Mouse (Mus musculus): Measurements from ENCODE around the gene Pvalb. TPM values are rescaled to one million over a fixed set of nuclear protein-coding genes. Genes with fewer than 3 reads are reported as not detected.

Pvalb gene
- not detected in 2 replicates for polyA plus RNA-seq (2014; fragmentation: Nextera tagmentation; extraction: Ambion mirVana)

DNA sequence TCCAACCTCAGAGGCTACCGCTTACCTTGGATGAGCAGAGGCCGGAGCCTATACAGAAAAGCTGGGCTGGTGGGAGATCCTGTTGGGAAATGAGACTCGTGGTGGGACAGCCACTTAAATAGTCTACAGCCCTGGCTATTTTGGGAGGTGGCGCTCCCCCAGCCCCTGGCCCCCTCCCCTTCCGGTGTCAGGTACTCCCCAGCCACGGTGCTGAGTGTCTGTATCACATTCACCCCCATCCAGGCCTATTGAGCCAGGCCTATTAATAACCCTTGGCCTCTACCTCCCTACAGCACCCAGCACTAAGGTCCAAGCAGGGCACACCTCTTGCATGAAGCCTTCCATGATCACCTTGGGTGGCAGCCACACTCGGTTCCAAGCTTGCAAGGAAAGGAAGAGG, at the start of gene Pvalb:
Gene Pvalb (minus strand): TSS at position 89 of the 400 bp plus-strand sequence.
- Histone ChIP-seq H3K4me2 (ENCODE audit: low read length) (no peak within 1 kb of the TSS), H3K9ac (ENCODE audit: low read length) (no peak within 1 kb of the TSS), H3K9me3 (ENCODE audit: control insufficient read depth, low read length) (no peaks in the 10 kb centered on the region), H3K36me3 (ENCODE audit: control insufficient read depth, insufficient read depth, low read length) (no peaks in the 10 kb centered on the region), H3K4me1 (replicated peaks; ENCODE audit: control insufficient read depth, insufficient read depth, low read length) (no peaks in the 10 kb centered on the region), H3K27ac (ENCODE audit: low read depth) (no peak within 1 kb of the TSS), H3K27me3 (replicated peaks; ENCODE audit: control insufficient read depth, insufficient read depth, low read length) (peaks cover 36% of the 10 kb centered on the region), H3K4me3 (ENCODE audit: low read depth, low read length) (no peak within 1 kb of the TSS)
- DNase-seq (ENCODE audit: low spot score) (no peak), ATAC-seq (replicated peaks; ENCODE audit: low FRiP score, low TSS enrichment, low read depth) (no peak)
- WGBS: 93% methylated on average over 7 of the region's 7 CpGs

GRCm38 (mm10) chr15:78254751-78255150, 48.6 kb upstream of the Pvalb start:
- no peak overlapping the region for H3K27ac ChIP-seq (ENCODE audit: low read depth)
- peaks cover 15% of the 10 kb centered on the region; the same call in 1 of the 2 replicates for H3K27me3 ChIP-seq (replicated peaks; ENCODE audit: control insufficient read depth, insufficient read depth, low read length)
- no peak overlapping the region for H3K4me2 ChIP-seq (ENCODE audit: low read length)
- H3K9me3 ChIP-seq (ENCODE audit: control insufficient read depth, low read length): no peaks in the 10 kb centered on the region
- no peak overlapping the region for H3K9ac ChIP-seq (ENCODE audit: low read length)
- no peaks in the 10 kb centered on the region for H3K36me3 ChIP-seq (ENCODE audit: control insufficient read depth, insufficient read depth, low read length)
- H3K4me3 ChIP-seq (ENCODE audit: low read depth, low read length): no peak overlapping the region
- 21% methylated on average over 20 of the region's 20 CpGs for WGBS
- ATAC-seq (replicated peaks; ENCODE audit: low FRiP score, low TSS enrichment, low read depth) (no peak), DNase-seq (ENCODE audit: low spot score) (peak; percentile 58)
- H3K4me1 ChIP-seq (replicated peaks; ENCODE audit: control insufficient read depth, insufficient read depth, low read length): no peaks in the 10 kb centered on the region

GRCm38 (mm10) chr15:78248410-78248809, 42.2 kb upstream of the Pvalb start:
- H3K4me2 ChIP-seq (ENCODE audit: low read length): no peak overlapping the region
- no peaks in the 10 kb centered on the region for H3K27me3 ChIP-seq (replicated peaks; ENCODE audit: control insufficient read depth, insufficient read depth, low read length)
- no peaks in the 10 kb centered on the region for H3K4me1 ChIP-seq (replicated peaks; ENCODE audit: control insufficient read depth, insufficient read depth, low read length)
- WGBS: 66% methylated on average over 3 of the region's 3 CpGs
- DNase-seq (ENCODE audit: low spot score) (no peak), ATAC-seq (replicated peaks; ENCODE audit: low FRiP score, low TSS enrichment, low read depth) (no peak)
- no peaks in the 10 kb centered on the region for H3K9me3 ChIP-seq (ENCODE audit: control insufficient read depth, low read length)
- no peak overlapping the region for H3K27ac ChIP-seq (ENCODE audit: low read depth)
- no peaks in the 10 kb centered on the region for H3K36me3 ChIP-seq (ENCODE audit: control insufficient read depth, insufficient read depth, low read length)
- H3K4me3 ChIP-seq (ENCODE audit: low read depth, low read length): no peak overlapping the region
- H3K9ac ChIP-seq (ENCODE audit: low read length): no peak overlapping the region

GRCm38 (mm10) chr15:78247659-78248058, 41.5 kb upstream of the Pvalb start:
- Histone ChIP-seq H3K4me1 (replicated peaks; ENCODE audit: control insufficient read depth, insufficient read depth, low read length) (no peaks in the 10 kb centered on the region), H3K27me3 (replicated peaks; ENCODE audit: control insufficient read depth, insufficient read depth, low read length) (no peaks in the 10 kb centered on the region), H3K36me3 (ENCODE audit: control insufficient read depth, insufficient read depth, low read length) (no peaks in the 10 kb centered on the region), H3K9ac (ENCODE audit: low read length) (no peak overlapping the region), H3K4me3 (ENCODE audit: low read depth, low read length) (no peak overlapping the region), H3K4me2 (ENCODE audit: low read length) (no peak overlapping the region), H3K27ac (ENCODE audit: low read depth) (no peak overlapping the region), H3K9me3 (ENCODE audit: control insufficient read depth, low read length) (no peaks in the 10 kb centered on the region)
- 54% methylated on average over 2 of the region's 2 CpGs for WGBS
- DNase-seq (ENCODE audit: low spot score) (no peak), ATAC-seq (replicated peaks; ENCODE audit: low FRiP score, low TSS enrichment, low read depth) (no peak)

DNA sequence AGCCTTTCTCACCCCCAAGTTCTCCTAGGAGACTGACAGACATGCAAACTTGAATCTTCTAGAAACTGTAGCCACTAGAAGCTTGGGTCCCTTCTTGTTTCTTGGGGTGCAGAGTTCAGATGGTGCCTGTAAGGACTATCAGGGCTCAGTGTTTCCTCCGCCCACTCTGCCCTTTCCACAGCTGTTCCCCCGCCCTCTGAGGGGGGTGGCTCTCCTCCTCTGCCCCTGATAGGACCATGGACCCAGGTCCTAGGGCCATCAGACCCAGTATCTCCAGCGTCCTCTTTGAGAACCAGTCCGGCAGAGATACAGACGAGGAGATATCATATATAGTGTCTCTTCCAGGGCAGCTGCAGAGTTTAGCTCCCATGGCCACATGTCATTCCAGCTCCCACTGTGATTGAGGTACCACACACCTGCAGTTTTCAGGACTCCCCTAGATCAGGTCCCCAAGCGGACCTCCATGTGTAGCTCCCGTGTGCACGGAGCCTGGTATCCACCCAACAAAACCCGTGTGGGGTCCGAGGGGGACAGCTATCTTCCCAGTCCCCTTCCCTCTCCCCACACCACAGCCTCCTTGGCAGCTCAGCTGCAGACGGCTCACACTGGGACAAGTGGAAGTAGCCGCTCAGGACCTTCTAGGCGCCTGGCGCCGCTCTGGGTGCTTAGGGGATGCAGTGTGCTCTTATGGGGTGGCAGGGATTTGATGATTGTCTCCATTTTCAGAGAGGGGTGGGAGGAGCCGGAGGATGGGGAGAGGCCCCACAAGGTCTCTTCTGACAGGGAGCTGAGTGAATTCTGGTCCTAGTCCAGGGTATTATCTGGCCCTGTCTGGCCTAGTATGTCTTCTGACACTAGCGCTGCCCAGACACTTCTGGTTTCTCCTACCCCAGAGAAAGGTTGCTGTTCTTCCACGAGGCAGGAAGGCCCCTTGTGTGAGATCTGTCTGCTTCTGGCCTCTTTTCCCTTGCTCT, 40.2 kb upstream of the Pvalb start:
- Histone ChIP-seq H3K36me3 (ENCODE audit: control insufficient read depth, insufficient read depth, low read length) (no peaks in the 10 kb centered on the region), H3K9me3 (ENCODE audit: control insufficient read depth, low read length) (no peaks in the 10 kb centered on the region), H3K27ac (ENCODE audit: low read depth) (no peak overlapping the region), H3K4me1 (replicated peaks; ENCODE audit: control insufficient read depth, insufficient read depth, low read length) (no peaks in the 10 kb centered on the region), H3K4me3 (ENCODE audit: low read depth, low read length) (no peak overlapping the region), H3K9ac (ENCODE audit: low read length) (no peak overlapping the region), H3K4me2 (ENCODE audit: low read length) (no peak overlapping the region), H3K27me3 (replicated peaks; ENCODE audit: control insufficient read depth, insufficient read depth, low read length) (no peaks in the 10 kb centered on the region)
- DNase-seq (ENCODE audit: low spot score): no peak
- 73% methylated on average over 18 of the region's 18 CpGs for WGBS
- ATAC-seq (replicated peaks; ENCODE audit: low FRiP score, low TSS enrichment, low read depth): no peak

DNA sequence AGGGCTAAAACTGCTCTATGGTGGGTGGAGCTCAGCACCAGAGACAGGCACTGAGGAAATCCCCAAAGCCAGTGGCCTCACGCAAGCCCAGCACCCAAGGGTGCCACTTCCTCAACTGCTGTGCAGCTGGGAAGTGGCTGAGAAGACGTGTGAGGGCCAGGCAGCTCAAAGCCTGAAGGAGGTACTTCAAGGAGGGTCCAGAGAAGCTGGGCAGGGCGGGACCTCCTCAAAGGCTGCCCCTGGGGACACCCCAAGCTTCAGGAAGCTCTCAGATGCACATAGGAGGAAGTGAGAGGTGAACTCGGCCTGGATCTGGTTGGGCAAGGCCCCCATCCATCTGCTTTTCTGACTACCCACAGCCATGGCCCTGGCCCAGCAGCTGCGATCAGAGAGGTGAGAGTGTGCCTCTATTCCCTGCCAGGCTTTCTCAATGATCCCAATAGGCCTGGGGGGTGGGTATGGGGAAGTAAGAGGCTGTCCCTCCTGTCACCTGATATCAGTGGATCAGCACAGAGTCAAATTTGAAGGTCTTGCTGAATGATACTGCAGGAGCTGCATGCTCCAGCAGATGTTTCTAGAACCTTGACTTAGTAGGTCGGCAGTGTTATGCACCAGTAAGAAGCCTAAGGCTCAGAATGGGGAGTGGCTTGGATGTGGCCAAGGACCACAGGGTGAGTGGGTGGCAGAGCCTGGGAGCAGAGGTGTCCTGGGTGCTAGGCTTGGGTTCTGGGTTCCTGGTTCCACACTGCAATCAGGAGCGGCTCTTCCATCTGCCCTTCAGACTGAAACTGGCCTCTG, 38.7 kb upstream of the Pvalb start, which contains the start of gene Ncf4:
Gene Ncf4 (plus strand): TSS at position 107 of the 798 bp plus-strand sequence.
- H3K4me1 ChIP-seq (replicated peaks; ENCODE audit: control insufficient read depth, insufficient read depth, low read length): no peaks in the 10 kb centered on the region
- 69% methylated on average over 7 of the region's 7 CpGs for WGBS
- H3K9me3 ChIP-seq (ENCODE audit: control insufficient read depth, low read length): no peaks in the 10 kb centered on the region
- no peak for ATAC-seq (replicated peaks; ENCODE audit: low FRiP score, low TSS enrichment, low read depth)
- H3K27ac ChIP-seq (ENCODE audit: low read depth): no peak within 1 kb of the TSS
- no peak within 1 kb of the TSS for H3K4me2 ChIP-seq (ENCODE audit: low read length)
- no peak within 1 kb of the TSS for H3K9ac ChIP-seq (ENCODE audit: low read length)
- no peak for DNase-seq (ENCODE audit: low spot score)
- no peaks in the 10 kb centered on the region for H3K36me3 ChIP-seq (ENCODE audit: control insufficient read depth, insufficient read depth, low read length)
- H3K27me3 ChIP-seq (replicated peaks; ENCODE audit: control insufficient read depth, insufficient read depth, low read length): no peaks in the 10 kb centered on the region
- H3K4me3 ChIP-seq (ENCODE audit: low read depth, low read length): no peak within 1 kb of the TSS

GRCm38 (mm10) chr15:78243774-78244173, 37.6 kb upstream of the Pvalb start:
- H3K27ac ChIP-seq (ENCODE audit: low read depth): no peak overlapping the region
- no peak overlapping the region for H3K4me2 ChIP-seq (ENCODE audit: low read length)
- H3K4me1 ChIP-seq (replicated peaks; ENCODE audit: control insufficient read depth, insufficient read depth, low read length): no peaks in the 10 kb centered on the region
- no peaks in the 10 kb centered on the region for H3K27me3 ChIP-seq (replicated peaks; ENCODE audit: control insufficient read depth, insufficient read depth, low read length)
- no peak overlapping the region for H3K9ac ChIP-seq (ENCODE audit: low read length)
- 61% methylated on average over 6 of the region's 6 CpGs for WGBS
- DNase-seq (ENCODE audit: low spot score): no peak
- no peak for ATAC-seq (replicated peaks; ENCODE audit: low FRiP score, low TSS enrichment, low read depth)
- H3K9me3 ChIP-seq (ENCODE audit: control insufficient read depth, low read length): no peaks in the 10 kb centered on the region
- H3K36me3 ChIP-seq (ENCODE audit: control insufficient read depth, insufficient read depth, low read length): no peaks in the 10 kb centered on the region
- no peak overlapping the region for H3K4me3 ChIP-seq (ENCODE audit: low read depth, low read length)

DNA sequence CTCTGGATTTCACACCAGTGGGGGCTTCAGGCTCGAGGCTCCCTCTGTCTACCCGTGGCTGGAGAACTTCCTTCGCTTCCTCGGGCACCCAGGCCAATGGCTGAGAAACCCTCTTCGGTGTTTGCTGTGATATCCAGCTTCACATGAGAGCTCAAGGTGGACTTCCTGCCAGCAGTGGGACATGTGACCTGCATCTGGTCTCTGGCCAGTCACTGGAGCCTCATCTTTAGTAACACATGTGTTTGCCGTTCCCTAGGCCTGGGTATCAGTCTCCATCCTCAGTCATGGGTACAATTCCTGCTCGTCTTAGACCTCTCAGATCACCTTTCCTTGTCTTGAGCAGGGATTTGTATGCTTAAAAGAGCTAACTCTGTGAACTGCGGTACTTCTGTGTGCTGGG, 36.9 kb upstream of the Pvalb start:
- Histone ChIP-seq H3K4me3 (ENCODE audit: low read depth, low read length) (no peak overlapping the region), H3K27ac (ENCODE audit: low read depth) (no peak overlapping the region), H3K36me3 (ENCODE audit: control insufficient read depth, insufficient read depth, low read length) (no peaks in the 10 kb centered on the region), H3K4me1 (replicated peaks; ENCODE audit: control insufficient read depth, insufficient read depth, low read length) (no peaks in the 10 kb centered on the region), H3K4me2 (ENCODE audit: low read length) (no peak overlapping the region), H3K27me3 (replicated peaks; ENCODE audit: control insufficient read depth, insufficient read depth, low read length) (no peaks in the 10 kb centered on the region), H3K9me3 (ENCODE audit: control insufficient read depth, low read length) (no peaks in the 10 kb centered on the region), H3K9ac (ENCODE audit: low read length) (no peak overlapping the region)
- ATAC-seq (replicated peaks; ENCODE audit: low FRiP score, low TSS enrichment, low read depth) (no peak), DNase-seq (ENCODE audit: low spot score) (no peak)
- 81% methylated on average over 8 of the region's 8 CpGs for WGBS

All from intestine, embryonic 14.5 days (tissue).